Mouse (Mus musculus): ENCODE measurements at regions not wholly inside any gene's neighbourhood (a gene's known extent, or its start where the extent isn't known, plus 50 kb on each side); places are given as distances from the start of the nearest gene placed in this dataset.
A peak's percentile ranks its signal among the peaks of the same experiment; 100 is the strongest.
"Not testable (repeated sequence)": the region's sequence is repeated elsewhere in the genome, so short reads cannot be mapped to it uniquely, and the experiment has no call there.

DNA sequence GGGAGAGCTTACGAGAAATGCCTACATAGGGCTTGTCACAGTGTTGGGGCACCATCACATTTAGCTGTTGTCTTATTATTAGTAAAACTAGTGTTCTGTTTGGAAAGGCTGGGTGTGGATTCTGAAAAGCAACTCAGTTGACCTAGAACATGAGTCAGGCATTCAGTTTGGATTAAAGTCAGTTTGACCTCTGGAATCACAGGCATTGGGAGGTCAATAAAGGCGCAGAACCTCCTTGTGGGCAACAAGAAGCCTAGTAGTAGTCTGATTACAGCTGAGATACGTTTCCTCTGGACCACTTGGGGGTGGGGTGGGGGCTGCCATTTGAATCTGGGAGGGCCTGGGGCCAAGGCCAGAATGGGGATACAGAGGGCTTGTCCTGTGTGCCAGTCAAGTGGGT, 52.1 kb upstream of the Map3k1 start:
- no peak for DNase-seq
- intact Hi-C loops (cut with DNase I): no loop called here

DNA sequence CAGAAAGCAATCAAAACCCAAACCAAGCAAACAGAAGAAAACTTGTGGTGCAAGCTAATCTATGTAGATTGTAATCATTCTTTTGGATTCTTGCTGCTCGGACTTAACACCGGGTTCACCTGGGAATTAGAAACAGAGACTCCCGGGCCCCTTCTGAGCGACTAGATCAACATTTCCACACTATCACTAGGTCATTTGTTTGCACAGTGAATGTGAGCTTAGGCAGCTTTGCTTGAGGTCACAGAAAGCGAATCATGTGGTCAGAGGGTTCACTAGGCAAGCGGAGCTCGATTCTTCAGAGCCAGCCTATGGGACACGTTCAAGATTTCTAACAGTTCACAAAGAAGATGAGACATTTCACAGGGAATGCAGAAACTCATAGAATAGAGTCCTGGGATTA, 53.5 kb upstream of the Map3k1 start:
- intact Hi-C loops (cut with DNase I): no loop called here

DNA sequence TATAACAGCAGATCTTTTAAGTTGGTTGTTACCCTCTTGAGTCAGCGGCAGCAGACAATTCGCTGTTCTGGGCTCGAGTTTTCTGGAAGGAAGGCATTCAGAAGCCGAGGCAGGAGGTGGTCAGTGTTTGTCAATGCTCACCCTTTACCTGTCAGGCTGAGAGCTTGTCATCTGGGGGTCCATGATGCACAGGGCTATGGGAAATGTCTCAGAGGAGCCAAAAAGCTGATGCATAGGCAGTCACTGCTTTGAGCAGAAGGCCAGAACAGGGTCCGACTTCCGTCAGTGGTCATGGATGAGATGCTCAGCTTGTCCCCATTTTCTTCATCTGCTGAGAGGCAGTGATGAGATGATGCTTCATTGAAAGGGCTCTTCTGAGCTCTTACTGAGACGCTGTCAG, 57.2 kb upstream of the Map3k1 start:
- no peak for DNase-seq
- intact Hi-C loops (cut with DNase I): no loop called here

More for the DNA sequence above, 53.5 kb upstream of the Map3k1 start:
- DNase-seq: no peak

DNA sequence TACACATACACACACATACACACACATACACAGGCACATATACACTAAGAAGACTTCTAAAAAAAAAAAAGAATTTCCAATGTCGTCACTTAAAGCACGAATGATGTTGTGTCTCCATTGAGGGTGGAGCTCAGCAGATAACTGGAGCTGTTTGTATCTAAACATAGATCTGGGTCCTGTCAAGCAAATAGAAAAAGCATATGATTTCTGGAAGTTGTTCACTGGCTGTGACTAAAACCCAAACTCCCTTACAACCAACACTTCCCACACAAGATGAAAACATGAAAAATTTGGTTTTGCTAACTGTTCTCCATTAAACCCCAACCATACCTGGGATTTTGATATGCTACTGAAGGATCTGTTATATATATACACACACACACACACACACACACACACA, 58.5 kb upstream of the Map3k1 start:
- no peak for DNase-seq
- intact Hi-C loops (cut with DNase I): no loop called here

DNA sequence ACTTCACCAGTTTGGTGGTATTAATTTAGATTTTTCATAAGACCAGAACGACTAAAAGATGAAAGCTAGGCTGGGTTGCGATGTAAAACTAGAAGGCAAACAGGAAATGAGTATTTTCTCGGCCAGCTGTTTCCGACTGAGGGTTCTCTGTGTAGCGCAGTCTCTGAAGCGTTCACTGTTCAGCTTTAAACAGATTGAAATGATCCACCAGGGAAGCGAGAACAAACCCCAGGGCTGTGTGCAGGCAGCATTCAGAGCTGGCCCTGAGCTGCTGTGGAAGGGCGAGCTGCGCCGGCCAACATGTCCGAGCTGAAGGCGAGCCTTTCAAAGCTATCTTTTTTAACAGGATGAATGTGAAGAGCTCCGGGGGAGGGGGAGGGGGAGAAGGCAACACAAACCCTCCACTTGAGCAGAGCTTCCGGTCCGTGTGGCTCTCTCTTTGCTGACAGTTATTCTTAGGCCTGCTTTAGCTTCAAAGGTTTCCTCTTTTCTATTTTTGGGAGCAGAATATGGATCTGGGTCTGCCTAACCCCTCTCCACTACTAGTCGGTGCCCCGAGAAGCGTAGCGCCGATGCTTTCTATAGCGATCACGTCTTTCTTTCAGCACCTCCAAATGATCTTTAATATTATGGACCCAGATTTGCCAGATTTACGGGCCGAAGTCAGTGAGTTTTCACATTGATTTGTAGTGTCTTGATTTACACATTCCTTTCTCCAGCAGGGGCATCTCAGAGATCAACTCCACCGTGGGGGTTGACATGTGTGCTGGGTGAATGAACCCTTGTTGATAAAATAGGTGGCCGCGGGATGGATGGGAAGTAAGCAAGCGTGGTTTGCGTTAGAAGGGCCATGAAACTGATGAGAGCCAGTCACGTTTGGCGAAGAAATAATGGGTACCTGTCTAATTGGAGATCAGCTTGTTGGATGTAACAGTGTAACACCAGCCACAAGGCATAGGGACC, 59.3 kb upstream of the Map3k1 start:
- intact Hi-C loops (cut with DNase I): no loop called here
- peak; percentile 58 for DNase-seq

DNA sequence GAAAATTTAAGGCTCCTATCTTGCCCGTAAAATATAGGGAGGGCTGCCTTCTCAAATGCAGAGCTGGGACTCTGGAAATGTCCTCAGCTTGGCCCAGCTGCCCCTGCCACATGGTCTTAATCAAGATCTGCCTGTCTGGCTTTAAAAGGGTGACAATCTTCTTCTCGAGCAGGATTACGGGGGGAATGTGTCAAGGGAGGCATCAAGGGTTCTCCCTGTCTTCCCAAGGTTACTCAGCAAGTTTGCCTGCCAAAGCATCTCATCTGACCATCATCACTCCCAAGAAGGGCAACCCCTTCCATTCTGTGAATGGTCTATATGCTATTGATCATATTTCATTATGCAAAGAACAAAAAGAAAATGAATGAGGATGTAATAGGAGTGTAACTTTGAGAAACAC, 60.2 kb upstream of the Map3k1 start:
- no peak for DNase-seq
- intact Hi-C loops (cut with DNase I): no loop called here

DNA sequence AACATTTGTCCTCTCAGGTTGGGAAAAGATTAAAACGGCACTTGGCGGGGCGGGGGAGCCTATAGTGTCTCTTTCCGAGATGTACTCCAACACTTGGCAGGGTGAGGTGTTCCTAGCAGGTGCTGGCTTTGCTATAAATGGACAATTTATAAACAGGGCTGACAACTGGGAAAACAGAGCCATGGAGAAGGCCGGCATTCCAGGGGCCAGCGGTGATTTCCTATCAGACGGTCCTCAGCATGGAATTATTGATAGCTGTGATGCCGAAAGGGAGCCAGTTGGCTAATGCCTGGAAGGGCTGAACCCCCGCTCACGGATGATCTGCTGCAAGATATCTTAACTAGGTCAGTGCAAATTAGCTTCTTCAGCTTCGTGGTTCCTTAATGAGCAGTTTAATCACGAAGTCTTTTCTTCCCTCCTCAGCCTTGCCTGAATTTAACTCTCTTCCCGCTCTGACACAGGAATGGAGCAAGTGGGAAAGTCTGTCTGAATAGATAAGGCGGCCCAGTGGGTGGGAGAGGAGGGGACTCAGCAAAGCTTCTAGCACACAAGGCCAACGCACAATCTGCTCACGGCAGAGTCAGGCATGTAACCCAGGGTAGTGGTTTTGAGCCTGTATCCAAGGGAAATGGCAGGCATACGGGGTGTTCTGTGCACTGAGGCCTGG, 61.1 kb upstream of the Map3k1 start:
- intact Hi-C loops (cut with DNase I): no loop called here
- DNase-seq: no peak

DNA sequence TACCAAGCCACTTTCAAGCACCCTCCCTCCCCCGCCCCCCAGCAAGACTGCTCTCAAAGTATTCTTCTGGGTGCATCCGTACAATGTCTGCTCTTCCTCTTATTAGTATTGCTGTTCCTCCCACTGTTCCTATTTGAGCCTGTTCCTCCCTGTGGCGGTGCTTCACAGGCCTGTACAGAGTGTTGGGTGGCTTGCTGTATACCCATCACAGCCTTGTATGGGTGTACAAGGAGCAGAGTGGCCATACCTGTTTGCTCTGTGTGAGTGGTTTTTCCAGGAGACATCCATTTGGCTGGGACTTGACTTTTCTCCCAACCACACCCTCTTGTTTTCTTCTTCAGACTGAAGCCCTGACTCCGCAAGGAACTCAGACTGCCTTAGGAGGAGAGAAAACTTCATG, 61.7 kb upstream of the Map3k1 start:
- intact Hi-C loops (cut with DNase I): no loop called here
- DNase-seq: no peak

DNA sequence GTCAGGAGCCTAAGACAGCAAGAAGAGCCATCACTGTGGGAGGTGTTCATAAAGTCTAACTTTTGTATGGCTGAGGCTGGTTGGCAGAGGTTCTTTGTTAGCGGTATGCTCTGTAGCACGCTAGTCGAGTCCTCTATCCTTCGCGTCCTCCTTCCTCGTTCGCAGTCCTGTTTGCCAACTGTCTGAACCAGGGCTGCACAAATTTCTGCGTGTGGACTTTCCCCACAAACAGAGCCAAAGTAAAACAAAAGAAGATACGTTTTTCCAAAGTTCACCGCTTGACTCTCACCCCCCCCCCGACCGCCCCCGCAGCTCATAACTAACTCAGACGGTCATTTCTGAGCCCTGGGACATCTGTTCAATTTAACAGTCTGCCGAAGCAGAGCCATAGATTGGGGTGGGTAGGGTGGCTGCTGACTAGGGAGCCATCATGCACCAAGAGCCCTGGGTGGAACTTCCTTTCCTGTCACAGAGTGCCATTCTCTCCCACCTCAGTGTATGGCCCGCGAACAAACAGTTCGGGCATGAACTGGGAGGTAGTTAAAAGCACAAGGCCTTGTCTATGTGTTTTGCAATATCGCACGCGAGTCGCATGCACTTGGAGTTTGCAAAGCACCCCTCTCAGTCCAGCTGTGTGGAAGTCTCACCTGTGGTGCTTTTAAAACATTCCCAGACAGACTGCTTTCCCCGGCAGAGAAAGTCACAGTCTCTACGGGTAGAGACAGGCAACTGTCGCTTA, 63.0 kb upstream of the Map3k1 start:
- no peak for DNase-seq
- intact Hi-C loops (cut with DNase I): no loop called here

DNA sequence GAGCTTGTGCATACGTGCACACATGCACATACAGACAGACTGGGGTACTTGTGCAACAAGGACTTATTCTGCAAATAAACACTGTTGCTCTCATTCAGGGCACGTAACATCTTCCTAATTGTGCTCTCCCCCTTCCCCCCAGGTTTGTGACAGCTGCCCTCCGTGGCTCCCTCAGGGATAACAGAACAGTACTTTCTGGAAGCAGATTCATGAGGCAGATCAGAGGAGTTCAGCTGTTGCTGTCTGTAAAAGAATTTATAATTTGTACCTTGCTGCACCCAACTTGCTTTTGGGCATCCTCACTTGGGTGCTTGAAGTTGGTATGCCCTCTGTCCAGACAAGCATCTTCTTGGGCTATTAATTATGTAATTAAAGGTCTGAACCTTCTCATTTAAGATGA, 65.5 kb upstream of the Map3k1 start:
- no peak for DNase-seq
- intact Hi-C loops (cut with DNase I): no loop called here

DNA sequence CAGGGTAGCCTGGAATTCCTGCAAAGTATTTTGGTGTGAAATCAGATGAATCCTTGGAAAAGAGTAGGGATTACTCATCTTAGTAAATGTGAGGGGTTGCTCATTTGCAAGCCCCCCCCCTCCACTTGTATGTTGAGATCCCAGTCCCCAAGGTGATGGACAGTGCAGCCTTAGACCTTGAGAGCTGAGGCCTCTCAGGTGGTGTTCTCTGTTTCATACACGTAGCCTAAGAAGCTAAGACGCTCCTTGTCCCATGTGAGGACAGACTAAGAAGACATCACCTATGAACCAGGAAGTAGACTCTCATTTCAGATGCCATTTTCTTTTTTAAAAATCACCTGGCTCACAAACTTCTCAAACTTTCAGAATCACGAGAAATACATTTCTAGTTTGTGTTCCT, 67.6 kb upstream of the Map3k1 start:
- no peak for DNase-seq
- intact Hi-C loops (cut with DNase I): no loop called here

DNA sequence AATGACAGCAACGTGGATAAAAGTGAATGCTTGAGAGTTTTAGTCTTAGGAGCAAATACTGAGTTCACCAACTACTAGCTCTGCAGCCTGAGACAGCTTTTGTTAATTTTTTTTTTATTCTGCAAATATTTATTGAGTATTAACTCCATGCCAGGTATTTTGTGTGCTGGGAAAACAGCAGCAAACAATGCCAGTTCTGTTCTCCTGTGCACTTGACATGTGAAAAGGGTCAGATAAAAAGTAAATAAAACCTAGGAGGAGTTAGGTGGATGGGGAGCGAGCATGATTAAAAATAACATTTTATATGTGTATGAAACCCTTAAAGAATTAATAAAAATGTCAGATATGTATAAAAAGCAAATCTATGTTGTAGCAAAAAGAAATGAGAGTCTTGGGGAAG, 68.1 kb upstream of the Map3k1 start:
- DNase-seq: no peak
- intact Hi-C loops (cut with DNase I): no loop called here

DNA sequence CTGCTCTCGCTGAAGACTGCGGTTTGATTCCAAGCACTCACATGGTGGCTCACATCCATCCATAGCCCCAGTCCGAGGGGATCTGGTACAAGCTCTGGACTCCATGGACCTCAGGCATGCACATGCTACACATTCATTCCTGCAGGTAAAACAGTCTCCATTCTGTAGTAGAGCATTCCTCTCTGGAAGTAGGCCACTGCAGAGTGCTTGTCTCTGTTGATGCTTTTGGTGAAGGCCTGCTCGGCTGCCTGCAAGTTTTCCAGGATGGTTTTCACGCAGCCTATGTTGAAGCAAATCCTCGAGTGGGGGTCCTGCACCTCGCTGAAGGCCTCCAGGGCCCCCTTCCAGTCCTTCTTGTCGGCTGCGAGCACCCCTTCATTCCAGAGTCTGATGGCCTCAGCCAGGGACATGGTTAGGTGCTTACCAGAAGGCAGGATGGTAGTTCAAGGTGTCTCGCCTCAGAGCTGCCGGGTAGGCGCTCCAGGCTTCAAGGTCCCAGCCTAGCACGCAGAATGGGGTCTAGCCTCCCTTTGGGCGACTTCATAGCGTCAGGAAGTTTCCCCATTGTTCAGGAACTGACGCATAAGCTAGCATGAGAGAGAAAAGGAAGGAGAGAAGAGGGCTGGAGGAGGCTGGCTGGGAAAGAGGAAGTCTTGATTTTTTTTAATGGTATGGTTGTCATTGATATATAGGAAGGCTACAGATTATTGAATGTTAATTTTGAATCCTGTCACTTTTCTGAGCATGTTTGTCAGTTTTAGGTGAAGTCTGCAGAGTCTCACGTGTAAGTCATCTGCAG, 75.2 kb upstream of the Map3k1 start:
- intact Hi-C loops (cut with DNase I); DNase-seq: not testable (repeated sequence)

DNA sequence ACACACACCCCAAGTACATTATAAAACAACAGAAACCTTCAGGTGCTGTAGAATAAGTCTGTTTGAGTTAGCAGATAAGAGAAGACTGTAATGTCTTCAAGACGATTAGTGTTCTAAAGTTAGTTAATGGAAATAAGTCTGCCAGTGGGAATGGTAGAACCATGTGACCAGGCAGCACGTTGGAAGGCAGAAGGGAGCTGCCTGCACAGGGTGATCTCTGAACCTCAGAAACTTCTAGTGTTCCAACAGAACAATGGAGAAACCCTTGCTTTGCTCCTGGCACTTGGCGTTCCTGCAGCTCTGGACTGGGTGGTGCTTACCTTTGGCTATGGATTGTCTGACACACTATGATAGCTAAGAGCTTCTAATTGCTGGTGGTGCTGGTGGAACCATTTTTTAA, 82.0 kb upstream of the Map3k1 start:
- intact Hi-C loops (cut with DNase I): no loop called here
- no peak for DNase-seq

DNA sequence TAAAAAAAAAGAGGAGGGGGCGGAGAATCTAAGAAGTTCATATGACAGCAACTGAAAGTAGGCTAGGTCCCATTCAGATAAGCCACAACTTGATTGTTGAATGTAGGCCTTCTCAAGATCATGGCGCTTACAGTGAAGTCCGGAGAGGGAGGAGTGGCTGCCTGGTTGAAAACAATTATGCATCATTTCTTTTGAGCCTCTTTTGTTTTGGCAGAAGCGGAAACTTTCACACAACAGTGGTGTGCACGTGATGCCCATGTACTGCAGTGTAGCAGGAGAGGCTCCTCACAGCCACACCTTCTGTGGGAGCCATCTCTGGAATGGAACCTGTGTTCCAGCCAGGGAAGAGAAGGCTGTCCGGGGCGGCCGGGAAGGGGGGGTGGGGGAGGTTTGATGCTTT, 83.3 kb upstream of the Map3k1 start:
- DNase-seq: no peak
- intact Hi-C loops (cut with DNase I): no loop called here

DNA sequence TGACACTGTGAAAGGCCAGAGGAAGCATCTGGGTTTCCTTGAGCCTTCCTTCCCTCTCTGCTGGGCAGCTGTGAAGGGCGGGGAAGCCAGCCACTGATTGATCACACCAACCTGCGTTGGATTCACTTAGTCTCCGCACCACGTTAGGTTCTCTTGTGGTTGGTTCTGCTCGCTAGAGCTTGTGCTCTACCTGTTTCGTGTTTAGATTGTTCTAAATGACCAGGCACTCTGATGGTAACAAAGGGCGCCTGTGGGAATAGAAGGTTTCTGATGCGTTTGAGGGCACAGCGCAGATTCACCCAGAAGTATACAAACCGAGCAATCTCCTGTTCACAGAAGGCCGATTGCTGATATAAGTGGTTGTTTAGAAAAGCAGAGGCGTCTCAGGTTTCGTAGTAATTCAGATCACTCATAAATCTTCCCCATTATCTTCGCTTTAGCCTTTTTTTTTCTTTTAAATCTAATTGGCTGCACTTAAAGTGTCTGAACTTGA, 84.5 kb upstream of the Map3k1 start:
- no peak for DNase-seq
- intact Hi-C loops (cut with DNase I): no loop called here

DNA sequence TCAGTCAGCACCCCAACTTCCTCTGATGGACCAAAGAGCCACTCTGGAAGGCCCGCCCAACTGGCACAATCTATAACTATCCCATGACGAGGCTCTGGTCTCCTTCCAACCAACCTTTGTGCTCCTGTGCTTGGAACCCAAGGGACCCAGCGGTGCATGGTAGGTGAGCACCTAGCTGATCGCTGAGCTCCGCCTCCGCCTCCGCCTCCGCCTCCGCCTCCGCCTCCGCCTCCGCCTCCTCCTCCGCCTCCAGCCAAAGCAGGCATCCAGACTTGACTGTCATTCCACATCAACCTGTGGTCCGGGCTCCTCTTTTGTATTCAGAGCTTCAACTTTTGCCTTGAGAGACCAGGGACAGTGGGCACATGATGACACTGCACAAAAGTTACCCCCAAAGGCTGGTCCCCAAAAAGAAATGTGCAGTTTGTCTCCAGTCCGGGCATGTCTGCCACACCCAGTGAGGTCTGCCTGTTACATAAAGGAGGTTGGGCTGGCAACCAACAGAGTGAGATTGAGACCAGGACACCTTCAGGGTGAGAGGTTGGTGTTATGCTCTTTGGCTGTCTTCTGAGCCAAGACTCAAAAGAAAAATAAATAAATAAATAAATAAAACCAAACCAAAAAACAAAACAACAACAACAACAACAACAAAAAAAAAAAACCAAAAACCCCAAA, 86.1 kb upstream of the Map3k1 start:
- DNase-seq: no peak
- intact Hi-C loops (cut with DNase I): no loop called here

DNA sequence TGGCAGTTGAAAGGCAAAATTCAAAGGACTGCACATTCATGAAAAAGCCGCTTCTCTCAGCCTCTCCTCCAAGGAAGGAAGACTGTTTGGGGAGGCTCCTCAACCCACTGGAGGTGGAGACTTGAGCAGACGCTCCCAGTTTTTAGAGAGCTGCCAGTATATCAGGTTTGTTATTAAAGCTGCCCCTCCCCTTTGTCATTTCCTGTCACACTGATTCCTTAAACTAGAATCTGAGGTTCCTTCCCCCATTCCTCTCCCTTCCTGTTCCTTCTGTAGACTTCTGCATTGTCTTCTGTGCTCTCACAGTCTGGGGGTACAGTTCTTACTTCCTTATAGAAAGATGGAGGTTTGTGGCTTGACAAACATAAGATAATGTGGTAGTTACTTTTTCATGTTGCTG, 87.5 kb upstream of the Map3k1 start:
- intact Hi-C loops (cut with DNase I): no loop called here
- no peak for DNase-seq

DNA sequence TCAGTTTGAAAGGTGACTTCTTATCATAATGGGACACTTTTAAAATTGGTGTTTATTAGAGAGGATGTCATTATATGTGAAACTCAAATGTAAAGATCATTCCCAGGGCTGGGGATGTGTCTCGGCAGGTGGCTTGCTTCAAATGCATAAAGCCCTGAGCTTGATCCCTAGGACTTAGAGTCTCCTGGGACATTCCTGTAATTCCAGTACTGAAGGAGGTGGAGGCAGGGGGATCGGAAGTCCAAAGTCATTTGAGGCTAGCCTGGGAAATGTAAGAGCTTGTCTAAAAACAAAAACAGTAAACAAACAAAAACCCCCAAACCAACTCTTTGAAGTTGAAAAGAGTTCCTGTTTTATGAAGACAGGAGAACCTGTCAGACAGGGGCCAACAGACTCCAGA, 94.6 kb upstream of the Map3k1 start:
- no peak for DNase-seq
- intact Hi-C loops (cut with DNase I): no loop called here

DNA sequence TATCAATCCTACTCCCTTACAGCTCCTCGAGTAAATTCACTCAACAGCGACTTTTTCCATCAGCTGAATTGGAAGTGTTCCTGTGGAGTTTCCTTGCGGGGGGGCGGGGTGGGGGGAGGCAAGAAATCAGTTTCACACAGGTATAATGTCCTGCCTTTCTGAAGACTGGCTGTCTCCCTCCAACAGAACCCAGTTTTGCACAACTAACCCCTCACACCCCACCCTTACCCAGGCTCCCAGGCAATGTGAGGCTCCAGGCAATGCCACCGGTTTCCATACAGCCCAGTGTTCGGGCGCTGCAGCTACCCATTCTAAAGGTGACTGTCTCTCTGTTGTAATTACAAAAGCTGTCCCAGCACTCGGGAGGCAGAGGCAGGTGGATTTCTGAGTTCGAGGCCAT, 95.1 kb upstream of the Map3k1 start:
- DNase-seq: no peak
- intact Hi-C loops (cut with DNase I): no loop called here

All from left cerebral cortex, postnatal 4 days (tissue).